Mouse (Mus musculus) myocyte (in vitro differentiated cells): ENCODE data around the gene Cited1. TPM values are rescaled to one million over a fixed set of nuclear protein-coding genes. Genes with fewer than 3 reads are reported as not detected.

Experiments
- polyA plus RNA-seq: library from polyadenylated mRNA; unstranded; fragments of >200 nt; fragmentation: generic; extraction: Trizol; gene quantifications from one replicate; pipeline ENCODE4 v1.2.1, GENCODE M21; 2012; ENCODE audit warnings: missing spikeins

Cited1 gene
- polyA plus RNA-seq, 1 experiment, result 5.1 TPM

Other genes with a start within 250 kb of the Cited1 start
- 0.16 TPM for gene Rtl5, start 180.9 kb downstream of the Cited1 start, polyA plus RNA-seq
- 59.6 TPM for gene Pin4, start 132.7 kb downstream of the Cited1 start, polyA plus RNA-seq
- 1.5 TPM for gene Ercc6l, start 95.1 kb downstream of the Cited1 start, polyA plus RNA-seq
- gene Rps4x, start 62.8 kb downstream of the Cited1 start, polyA plus RNA-seq, result 2,113 TPM